Mouse (Mus musculus) spleen, postnatal 0 days (tissue): ENCODE measurements around the gene Brinp2. TPM values are rescaled to one million over a fixed set of nuclear protein-coding genes. Genes with fewer than 3 reads are reported as not detected.

Source experiments
- polyA plus RNA-seq: library from polyadenylated mRNA; unstranded; fragments of >200 nt; fragmentation: Nextera tagmentation; extraction: Ambion mirVana; gene quantifications from 2 replicates; pipeline ENCODE4 v1.2.1, GENCODE M21; 2015

Brinp2 gene
- polyA plus RNA-seq: 0.06 and 0.07 TPM in 2 replicates

GRCm38 (mm10) chr1:158356051-158356461, at the start of gene Brinp2:
Gene Brinp2, minus strand, starts transcription at chr1:158356326.

GRCm38 (mm10) chr1:158361964-158362291, 5.8 kb upstream of the Brinp2 start, which contains the start of gene Astn1:
Gene Astn1, plus strand, starts transcription at chr1:158362273.

Other genes starting within 250 kb of the Brinp2 start
- gene Astn1, start 5.9 kb upstream of the Brinp2 start, polyA plus RNA-seq: 0.07 TPM in 1 of 2 replicates, not detected in the other